Mouse (Mus musculus): Measurements from ENCODE around the gene Rbpjl. TPM values are rescaled to one million over a fixed set of nuclear protein-coding genes. Genes with fewer than 3 reads are reported as not detected.

The Rbpjl gene
- under 1 TPM; 0.38 to 0.42 TPM for total RNA-seq (2021)
- long read RNA-seq: 0 reads

DNA sequence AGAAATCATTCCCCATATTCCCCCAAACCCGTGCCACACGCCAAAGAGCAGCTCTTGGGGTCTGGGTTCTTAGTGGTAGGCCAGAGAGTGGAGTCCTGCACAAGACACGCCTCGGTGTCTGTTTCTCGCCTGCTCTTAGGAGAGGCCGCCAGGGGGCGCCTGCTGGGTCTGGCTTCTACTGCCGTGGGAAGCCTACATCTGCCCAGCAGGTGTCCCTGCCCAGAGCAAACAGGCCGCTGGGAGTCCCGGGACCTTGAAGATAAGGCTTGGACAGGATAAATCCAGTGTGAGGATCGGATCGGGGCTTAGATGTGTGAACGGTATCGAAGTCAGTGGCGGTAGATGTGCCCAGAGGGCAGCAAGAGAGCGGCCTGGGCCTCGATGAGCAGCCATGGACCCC is at the start of gene Rbpjl:
TSS of gene Rbpjl (plus strand) at position 236 of the 400 bp plus-strand sequence.
- DNase-seq (ENCODE audit: low spot score in 2 of 2): peak in 1 of 2 experiments; percentile 68

DNA sequence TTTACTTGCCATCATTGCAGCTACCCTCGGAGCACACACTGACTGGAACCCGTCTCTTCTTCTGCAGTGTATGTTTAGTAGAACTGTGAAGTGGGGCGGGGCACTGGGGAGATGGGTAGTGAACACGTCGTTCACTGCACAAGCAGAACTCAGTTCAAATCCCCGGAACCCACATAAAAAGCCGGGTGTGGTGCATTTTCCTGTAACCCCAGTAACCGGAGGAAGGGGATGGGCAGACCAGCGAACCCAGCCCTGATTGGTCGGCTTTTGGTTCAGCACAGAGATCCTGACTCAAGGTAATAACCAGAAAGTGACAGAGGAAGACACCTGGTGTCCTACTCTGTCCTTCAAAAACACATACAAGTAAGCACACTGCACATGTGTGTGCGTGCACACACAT is 49.6 kb upstream of the Rbpjl start:
- DNase-seq (ENCODE audit: low spot score in 2 of 2): no peak

DNA sequence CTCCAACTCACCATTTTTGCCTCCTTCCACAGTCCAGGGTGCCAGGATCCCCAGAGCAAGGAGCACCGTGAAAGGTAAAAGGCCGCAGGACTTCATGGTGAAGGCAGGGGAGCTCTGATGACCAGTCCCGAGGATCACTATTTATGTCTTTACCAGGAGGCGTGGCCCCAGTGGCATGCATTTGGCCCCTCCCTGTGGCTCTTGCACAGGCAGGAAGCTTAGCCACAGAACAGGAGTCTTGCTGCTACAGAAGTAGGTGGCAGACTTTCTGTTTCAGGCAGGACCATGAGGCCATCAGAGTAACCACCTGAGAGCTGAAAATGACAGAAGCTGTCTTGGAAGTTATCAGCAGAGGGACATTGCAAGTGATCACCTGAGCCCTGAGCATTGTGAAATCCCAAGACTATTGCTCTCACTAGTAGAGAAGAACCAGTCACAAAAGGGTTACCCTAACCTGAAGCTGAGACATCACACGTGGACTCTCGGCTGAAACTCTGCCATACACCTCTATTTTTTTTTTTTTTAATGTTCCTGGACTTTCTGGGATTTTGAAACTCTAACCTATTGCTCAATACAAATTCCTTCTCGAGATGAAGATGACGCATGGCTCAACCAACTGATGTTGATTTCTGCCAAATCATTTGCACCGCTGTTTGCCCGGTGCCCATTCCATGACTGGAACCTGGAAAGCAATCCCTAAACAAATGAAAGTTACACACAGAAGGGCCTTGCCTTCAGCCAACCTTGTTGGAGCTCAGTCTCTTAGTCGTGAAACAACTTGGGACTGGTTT is 46.6 kb upstream of the Rbpjl start:
- no peak for DNase-seq (ENCODE audit: low spot score in 2 of 2)

DNA sequence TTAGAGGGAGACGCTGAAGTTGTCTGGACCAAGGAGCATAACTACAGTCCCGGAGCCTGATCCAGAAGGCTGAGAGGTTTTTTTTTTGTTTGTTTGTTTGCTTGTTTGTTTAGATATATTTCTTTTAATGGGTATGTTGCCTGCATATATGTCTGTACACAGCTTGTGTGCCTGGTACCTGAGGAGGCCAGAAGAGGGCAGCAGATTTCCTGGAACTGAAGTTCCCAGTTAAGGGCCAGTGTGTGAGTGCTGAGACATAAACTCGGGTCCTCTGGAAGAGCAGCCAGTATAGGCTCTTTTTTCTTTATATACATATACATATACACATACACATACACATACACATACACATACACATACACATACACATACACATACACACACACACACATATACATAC is 44.6 kb upstream of the Rbpjl start:
- no peak for DNase-seq (ENCODE audit: low spot score in 2 of 2)

DNA sequence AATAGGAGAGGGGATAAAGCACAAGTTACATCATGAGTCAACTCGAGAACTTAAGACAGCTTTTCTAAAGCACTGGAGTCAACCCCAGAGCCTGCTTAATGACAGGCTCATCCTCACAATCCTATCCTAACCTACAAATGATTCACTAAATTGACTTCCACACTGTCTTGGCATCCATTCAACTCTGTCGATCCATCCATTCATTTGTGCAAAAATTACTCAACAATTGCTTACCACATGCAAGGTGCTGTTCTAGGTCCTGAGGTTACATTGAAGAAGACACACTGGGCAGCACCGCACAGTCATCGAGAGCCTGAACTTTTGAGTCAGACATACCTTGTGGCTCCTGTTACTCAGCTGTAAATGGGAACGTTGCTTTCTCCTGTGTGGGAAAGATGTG is 43.9 kb upstream of the Rbpjl start:
- DNase-seq (ENCODE audit: low spot score in 2 of 2): no peak

DNA sequence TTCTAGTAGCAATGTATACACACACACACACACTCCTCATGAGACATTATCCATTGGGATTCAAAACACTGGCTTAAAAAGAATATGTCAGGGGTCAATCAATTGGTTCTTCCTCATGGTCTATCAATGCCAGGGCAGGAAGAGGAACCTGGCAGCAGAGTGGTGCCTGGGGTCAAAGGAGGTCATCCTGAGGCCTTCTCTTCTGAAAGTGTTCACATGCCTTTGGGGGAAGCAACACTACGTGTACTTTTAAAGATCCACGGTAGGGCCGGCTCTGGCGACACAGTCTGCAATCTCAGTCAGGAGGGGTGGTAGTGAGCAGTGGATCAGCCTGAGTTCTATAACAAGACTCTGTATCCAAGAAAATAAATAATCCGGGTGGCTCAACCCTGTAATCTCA is 43.3 kb upstream of the Rbpjl start:
- no peak for DNase-seq (ENCODE audit: low spot score in 2 of 2)

DNA sequence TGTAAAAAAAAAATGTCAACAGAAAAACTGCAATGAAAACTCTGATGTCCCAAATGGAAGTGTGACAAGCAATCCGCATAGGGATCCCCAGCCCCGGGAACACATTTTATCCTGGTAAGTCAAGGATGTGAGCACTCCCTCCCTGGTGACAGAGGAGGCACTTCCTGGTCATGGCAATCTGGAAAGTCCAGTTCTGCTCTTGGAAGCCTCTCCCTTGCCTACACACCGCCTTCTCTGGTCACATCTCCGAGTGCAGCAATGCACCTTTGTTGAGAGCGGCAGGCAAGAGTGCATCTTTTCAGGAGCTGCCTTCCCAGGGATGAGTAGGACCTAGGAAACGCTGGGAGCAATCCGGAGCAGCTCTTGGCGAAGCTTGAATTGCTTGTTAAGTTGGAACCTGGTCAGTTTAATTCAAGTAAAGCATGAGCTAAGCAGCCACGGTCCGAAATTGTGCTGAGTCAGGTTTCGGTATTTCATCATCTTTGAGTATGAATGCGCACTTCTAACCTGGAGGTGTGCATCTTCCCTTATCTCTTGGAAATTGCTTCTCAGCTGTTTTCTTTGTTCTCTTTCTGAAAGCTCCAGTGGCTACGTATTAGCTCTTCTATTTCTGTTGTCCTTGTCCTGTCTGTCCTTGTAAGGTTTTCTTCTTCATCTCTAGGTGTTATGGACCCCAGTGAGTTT is 41.8 kb upstream of the Rbpjl start:
- no peak for DNase-seq (ENCODE audit: low spot score in 2 of 2)

DNA sequence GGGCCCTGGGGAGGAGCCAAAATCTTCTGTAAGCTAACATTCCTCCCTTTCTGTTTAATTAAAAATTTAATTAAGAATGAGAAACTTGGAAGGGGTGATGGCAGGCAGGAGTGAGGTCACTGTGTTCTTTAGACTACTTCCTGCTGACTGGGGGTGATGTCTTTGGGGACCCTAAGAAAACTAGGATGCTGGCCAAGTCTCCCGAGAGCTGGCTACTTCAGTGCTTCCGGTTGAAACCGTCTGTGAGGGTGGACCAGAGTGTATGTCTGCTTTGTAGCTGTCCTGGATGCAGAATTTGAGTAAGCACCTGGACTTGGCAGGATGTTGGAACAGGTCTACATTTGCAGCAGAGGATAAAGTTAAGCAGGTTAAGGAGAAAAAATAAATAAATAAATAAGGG is 36.0 kb upstream of the Rbpjl start:
- no peak for DNase-seq (ENCODE audit: low spot score in 2 of 2)

DNA sequence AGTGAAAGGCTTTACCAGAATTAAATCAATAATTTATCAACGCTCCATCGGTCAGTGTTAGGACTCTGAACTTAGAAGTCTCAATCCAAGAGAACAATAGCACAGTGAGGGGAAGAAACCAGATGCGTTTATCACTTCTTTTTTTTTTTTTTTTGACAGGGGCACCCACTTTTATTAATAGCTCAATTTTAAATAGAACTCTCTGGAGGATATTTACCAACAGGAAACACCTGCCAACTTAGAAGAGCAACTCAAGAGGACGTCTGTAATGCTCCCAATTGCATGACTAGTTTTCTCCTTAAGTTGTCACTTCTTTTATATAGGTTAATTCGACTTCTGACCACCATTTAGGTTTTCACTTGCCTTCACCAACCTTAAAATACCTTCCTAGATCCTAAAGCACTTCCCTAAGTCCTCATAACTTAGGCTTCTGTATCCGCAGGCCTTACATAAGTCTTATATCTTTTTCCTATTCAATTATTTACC is 34.3 kb upstream of the Rbpjl start:
- no peak for DNase-seq (ENCODE audit: low spot score in 2 of 2)

DNA sequence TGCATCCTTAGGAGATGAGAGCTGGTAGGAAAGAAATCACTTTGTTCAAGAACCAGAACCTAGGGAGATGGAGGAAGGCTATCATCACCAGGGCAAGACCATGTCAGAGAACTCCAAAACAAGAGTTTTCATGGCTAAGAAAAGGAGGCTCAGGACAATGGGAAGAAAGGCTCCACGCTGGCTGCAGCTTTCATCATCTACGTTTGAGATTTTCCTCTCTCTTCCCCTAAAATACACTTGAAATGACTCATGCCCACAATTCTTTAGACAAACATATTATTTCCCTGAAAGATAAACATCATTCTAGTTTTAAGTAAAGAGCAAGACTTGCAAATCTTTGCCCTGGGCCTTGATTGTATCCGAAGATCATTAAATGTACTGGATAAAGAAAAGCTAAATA is 31.6 kb upstream of the Rbpjl start:
- no peak for DNase-seq (ENCODE audit: low spot score in 2 of 2)

DNA sequence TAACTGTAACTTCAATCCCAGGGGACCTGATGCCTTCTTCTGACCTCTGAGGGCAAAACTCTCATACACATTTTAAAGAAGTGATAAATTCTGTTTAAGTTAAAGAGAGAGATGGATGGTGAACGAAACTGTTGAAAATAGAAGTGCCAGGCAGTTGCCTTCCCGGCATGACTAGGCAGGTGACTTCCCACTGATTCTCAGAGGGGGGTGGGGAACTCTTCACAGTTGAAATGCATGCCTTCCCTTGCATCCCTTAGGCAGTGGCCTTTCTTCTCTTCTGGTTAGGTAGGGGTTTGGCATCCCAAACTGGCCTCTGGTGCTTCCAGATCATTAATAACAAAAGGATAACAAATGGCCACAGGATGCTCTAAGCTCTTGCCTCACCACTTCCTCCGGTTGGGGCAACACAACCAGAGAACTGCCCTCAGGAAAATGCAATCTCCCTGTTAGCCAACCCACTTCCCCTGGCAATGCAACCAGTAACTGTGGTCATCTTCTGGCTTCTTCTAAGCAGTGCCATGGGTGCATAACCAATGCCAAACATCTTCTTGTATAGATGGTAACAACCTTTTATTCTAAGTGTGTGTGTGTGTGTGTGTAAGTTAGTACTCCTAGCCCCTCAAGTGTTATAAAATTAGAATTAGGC is 30.4 kb upstream of the Rbpjl start:
- DNase-seq (ENCODE audit: low spot score in 2 of 2): no peak

DNA sequence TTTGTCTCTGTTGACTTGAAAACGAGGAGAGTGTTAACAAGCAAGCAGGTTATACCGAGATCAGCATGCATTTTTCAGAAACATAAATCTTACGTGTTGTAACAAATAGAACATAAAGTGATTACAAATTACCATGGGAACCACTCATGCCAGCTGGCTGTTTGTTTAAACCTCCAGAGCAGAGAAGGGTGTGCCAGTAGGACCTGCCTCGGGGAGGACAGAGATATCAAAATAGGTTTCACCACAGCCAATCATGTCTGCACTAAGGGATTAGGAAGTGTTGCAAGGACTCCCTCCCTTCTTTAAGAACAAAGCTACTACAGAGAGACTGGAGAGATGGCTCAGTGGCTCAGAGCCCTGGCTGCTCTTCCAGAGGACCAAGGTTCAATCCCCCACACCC is 29.8 kb upstream of the Rbpjl start:
- DNase-seq (ENCODE audit: low spot score in 2 of 2): peak in 1 of 2 experiments; percentile 57

DNA sequence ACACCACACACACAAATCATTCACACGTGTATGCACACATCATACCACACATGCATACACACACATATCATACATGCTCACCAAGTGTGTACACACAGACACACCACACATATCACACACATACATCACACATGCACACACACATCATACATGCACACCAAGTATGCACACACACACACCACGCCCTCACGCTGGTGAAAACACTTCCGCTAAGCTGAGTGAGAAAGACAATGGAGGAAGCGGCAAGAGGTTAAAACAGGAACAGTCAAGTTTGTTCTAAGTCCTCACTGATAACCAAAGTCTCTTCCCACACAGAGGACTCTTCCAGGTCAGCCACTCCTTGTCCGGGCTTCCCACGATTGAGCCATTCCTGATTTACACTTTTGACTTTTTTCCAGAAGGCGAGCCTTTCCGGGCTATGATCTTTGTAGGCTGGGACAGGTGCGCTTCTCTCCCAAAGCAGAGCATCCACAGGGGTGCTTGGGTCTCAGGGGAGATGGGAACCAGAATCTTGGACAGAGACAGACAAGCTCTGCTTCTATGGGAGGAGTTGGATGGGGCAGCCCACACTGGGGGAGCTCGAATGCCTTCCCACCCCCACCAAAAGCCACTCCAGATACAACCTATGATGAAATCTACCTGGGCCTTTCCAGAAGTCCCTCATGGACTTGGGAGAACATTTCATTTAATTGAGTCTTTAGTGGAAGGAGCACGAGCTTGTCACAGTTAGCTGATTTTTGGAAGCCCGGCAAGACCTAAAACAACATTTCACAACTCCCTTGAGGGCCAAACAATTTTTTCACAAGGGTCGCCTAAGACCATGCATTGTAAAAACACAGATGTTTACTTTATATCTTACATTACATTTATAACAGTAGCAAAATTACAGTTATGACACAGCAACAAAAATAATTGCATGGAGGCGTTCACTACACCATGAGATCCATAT is 25.2 kb upstream of the Rbpjl start:
- DNase-seq (ENCODE audit: low spot score in 2 of 2): no peak

DNA sequence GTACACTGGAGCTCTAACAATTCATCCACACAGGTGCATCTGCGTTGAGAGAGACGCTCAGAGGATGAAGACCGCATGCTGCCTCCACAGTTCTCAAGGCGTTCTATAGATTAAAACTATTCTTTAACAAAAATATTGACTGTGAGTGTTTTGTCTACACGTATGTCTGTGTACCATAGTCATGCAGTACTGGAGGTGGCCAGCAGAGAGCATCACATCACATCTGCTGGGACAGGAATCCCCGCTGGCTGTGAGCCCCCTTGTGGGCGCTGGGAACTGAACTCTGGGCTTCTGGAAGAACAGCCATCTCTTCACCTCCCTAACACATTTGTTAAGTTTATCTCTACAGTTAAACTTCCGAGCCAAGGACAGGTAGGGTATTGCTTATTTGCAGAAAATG is 21.2 kb upstream of the Rbpjl start:
- no peak for DNase-seq (ENCODE audit: low spot score in 2 of 2)

DNA sequence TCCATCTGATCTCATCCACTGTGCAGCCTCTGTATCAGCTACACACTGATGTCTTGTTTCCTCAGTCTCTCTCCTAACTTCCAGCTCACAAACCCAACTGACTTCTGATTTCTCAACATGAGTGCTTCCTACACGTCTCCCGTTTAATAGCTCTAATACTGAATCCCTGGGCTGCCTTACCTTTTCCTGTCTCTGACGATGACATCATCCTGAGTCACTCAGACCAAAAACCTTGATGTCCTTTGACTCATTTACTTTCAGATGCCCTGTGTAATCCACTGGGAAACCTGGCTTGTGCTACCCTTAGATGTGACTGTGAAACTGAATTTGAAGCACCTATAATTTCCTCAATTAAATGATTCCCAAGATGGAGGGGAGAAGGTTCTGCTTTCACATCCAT is 20.0 kb upstream of the Rbpjl start:
- DNase-seq (ENCODE audit: low spot score in 2 of 2): no peak

DNA sequence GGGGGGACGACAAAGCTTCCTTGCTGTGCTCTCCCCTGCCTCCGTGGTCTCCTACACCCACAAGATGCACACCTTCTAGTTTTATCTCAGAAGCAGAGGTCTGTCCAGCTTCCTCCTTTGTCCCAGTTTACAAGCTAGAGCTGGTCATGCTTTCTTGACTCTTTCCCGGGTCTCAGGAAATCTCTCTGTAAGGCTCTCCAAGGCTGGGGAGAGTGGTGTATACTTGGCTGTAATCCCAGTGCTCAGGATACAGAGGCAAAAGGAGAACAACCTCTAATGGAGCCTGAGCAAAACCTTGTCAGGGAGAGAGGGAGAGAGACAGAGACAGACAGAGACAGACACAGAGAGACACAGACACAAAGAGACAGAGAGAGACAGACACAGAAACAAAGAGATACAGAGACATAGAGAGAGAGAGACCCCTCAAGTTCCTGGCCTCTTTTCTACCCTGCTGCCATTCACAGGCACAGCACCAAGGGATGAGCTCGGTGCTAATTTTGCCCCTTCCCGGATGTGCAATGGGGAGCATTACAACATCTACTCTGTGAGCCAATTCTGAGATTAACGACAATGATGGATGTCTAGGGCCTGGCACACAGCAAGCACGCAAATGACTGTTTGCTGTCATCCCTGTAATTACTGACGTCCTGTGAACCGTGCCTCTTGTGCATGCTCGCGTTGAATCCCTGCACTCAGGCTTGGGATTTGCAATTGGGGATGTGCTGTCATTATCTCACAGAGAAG is 19.1 kb upstream of the Rbpjl start:
- DNase-seq (ENCODE audit: low spot score in 2 of 2): no peak

DNA sequence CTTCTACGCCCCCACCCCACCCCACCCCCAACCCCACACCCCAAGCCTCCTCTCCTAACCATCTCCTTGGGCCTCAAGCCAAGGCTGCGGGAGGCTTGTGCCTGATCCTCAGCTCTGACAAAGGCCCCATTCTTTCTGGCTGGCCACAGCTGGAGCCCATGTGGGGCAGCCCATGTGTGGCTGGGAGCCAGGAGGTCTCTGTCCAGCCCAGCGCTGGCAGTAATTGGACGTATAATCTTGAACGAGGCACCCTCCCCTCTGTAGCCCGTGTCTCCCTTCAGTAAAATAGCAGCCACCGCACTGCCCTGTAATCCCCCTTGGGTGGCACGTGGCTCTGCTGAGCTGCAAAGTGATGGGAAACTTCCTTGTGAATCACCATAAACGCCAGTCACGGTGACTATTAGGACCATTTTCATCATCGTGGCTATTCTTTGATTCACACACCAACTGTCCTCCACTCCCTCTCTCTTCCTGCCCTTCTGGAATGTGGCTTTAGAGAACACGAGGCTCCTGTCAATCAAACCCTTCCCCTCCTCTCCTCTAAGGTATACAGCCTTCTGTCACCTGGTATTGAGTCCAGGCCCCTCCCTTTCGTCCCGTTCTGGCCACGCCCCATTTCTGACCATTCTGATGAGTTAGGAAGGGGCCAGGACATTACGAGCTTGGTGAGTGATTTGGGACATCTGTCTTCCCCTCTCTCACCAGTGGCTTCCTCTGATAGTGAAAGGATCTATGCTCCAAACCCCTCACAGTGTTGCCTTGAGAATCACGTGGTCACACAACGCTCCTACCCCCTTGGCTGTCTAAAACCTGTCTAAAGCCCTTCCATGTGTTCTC is 16.8 kb upstream of the Rbpjl start:
- no peak for DNase-seq (ENCODE audit: low spot score in 2 of 2)

DNA sequence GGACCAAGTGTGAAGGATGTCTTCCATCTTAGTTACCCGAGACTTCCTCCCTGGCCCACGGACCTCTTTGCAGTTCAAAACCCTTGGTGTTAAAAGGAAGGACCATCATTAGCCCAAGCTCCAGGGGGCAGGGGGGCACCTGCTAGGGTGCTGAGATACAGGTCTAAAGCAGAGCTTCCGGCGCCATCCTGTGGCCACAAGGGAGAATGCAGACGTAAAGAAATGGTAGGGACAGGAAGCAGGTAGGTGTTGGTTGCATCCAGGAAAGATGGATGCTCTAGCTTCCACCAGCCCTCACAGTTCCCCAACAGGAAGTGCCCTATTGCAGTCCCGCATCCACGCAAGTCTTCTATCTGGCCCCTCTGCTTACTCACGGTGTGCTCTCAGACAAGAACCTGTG is 16.0 kb upstream of the Rbpjl start:
- peak in 1 of 2 experiments; percentile 78 for DNase-seq (ENCODE audit: low spot score in 2 of 2)

DNA sequence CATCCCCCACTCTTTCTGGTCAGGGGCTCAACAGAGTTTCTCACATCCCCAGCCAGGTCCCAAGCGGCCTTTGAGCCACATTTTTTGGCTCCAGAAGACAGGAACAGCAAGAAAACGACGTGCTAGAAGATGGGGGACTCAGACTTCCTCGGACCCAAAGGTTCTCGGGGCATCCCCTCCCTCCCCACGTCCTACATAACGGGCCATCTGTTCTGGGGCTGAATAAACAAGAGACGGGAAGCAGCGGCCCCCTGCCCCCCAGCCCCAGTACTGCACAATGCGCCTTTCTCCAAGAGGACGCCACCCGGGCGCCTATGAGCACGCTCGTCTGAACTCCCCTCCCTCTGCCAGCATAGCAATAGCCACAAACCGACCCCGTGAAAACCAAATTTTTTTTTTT is 13.9 kb upstream of the Rbpjl start, which contains the start of gene Slpi:
TSS of gene Slpi (minus strand) at position 76 of the 400 bp plus-strand sequence.
- DNase-seq (ENCODE audit: low spot score in 2 of 2): peak in 1 of 2 experiments; percentile 67
